25 mouse cellular contexts compared by ENCODE assay signal in the genomic region with DNA sequence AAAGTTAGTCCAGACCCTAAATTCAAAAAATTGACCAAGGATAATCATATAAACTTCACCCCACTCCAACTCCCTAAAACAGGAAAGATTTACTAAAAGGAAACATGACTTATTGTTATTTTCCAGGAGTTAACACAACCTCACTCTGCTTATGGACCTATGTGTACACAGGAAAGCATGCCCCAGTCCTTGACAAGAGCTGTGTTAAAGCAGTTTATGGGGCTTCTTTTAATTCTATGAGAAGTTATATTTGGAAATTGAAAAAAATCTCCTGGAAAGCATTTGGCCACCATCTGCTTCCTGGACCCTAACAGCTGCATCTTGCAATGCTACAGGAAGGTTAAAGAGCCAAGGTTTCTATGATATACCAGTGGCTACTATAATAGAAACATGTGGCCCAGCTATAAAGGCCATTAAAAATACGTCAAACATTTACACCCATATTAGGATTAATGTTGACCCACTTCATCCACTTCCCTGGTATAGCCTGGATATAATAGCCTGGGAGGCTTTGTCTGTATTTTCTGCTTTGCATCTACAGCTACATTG.
A peak's percentile ranks its signal among the peaks of the same experiment; 100 is the strongest.
DNase-seq lines count a peak whose midpoint lies in the region; ATAC-seq lines count a peak whose summit lies in the region.
"Had no signal": no experiment of that assay in that cellular context is flagged by ENCODE, and none has a peak within 500 bp of the region (broad histone marks: within the 10 kb centered on the region; RNA-seq: fewer than 3 reads in every experiment).

No protein-coding gene starts in this region.

- H3K27ac ChIP-seq in kidney, embryonic 16.5 days (ENCODE audit: low read length): no peak overlapping the region
- H3K27ac ChIP-seq in limb, embryonic 12.5 days: no peak overlapping the region
- H3K27ac ChIP-seq in limb, embryonic 10.5 days: no peak overlapping the region
- no peak overlapping the region for H3K27ac ChIP-seq in limb, embryonic 13.5 days
- H3K27ac ChIP-seq: embryonic facial prominence, embryonic 12.5 days; embryonic facial prominence, embryonic 15.5 days; heart, embryonic 15.5 days; hindbrain, embryonic 10.5 days; hindbrain, embryonic 13.5 days had no signal

- no peaks in the 10 kb centered on the region for H3K9me3 ChIP-seq in kidney, embryonic 16.5 days (ENCODE audit: low read length)
- no peaks in the 10 kb centered on the region for H3K9me3 ChIP-seq in limb, embryonic 12.5 days
- no peaks in the 10 kb centered on the region for H3K9me3 ChIP-seq in limb, embryonic 10.5 days (replicated peaks)
- no peaks in the 10 kb centered on the region for H3K9me3 ChIP-seq in limb, embryonic 13.5 days
- H3K9me3 ChIP-seq: embryonic facial prominence, embryonic 12.5 days; embryonic facial prominence, embryonic 15.5 days; heart, embryonic 12.5 days; heart, embryonic 15.5 days; hindbrain, embryonic 10.5 days; hindbrain, embryonic 13.5 days had no signal

- no peaks in the 10 kb centered on the region for H3K36me3 ChIP-seq in kidney, embryonic 16.5 days (ENCODE audit: insufficient read depth, low read length)
- no peaks in the 10 kb centered on the region for H3K36me3 ChIP-seq in limb, embryonic 12.5 days
- H3K36me3 ChIP-seq in limb, embryonic 10.5 days: no peaks in the 10 kb centered on the region
- H3K36me3 ChIP-seq in limb, embryonic 13.5 days: no peaks in the 10 kb centered on the region
- H3K36me3 ChIP-seq: embryonic facial prominence, embryonic 12.5 days; embryonic facial prominence, embryonic 15.5 days; heart, embryonic 12.5 days; heart, embryonic 15.5 days; hindbrain, embryonic 10.5 days; hindbrain, embryonic 13.5 days had no signal

- no peaks in the 10 kb centered on the region for H3K27me3 ChIP-seq in kidney, embryonic 16.5 days (ENCODE audit: insufficient read depth, low read length)
- H3K27me3 ChIP-seq in limb, embryonic 12.5 days: no peaks in the 10 kb centered on the region
- no peaks in the 10 kb centered on the region for H3K27me3 ChIP-seq in limb, embryonic 10.5 days (ENCODE audit: low read depth, poor library complexity, severe bottlenecking)
- H3K27me3 ChIP-seq in limb, embryonic 13.5 days: no peaks in the 10 kb centered on the region
- H3K27me3 ChIP-seq: embryonic facial prominence, embryonic 12.5 days; embryonic facial prominence, embryonic 15.5 days; heart, embryonic 12.5 days; heart, embryonic 15.5 days; hindbrain, embryonic 13.5 days had no signal

- H3K4me3 ChIP-seq in kidney, embryonic 16.5 days (ENCODE audit: low read length): no peak overlapping the region
- H3K4me3 ChIP-seq in limb, embryonic 12.5 days (replicated peaks): no peak overlapping the region
- no peak overlapping the region for H3K4me3 ChIP-seq in limb, embryonic 10.5 days
- no peak overlapping the region for H3K4me3 ChIP-seq in limb, embryonic 13.5 days
- H3K4me3 ChIP-seq: embryonic facial prominence, embryonic 12.5 days; embryonic facial prominence, embryonic 15.5 days; heart, embryonic 12.5 days; heart, embryonic 15.5 days; hindbrain, embryonic 10.5 days; hindbrain, embryonic 13.5 days had no signal

- H3K9ac ChIP-seq in kidney, embryonic 16.5 days (replicated peaks; ENCODE audit: low read length): no peak overlapping the region
- H3K9ac ChIP-seq in limb, embryonic 12.5 days (replicated peaks): no peak overlapping the region
- H3K9ac ChIP-seq in limb, embryonic 13.5 days: no peak overlapping the region
- H3K9ac ChIP-seq: embryonic facial prominence, embryonic 12.5 days; embryonic facial prominence, embryonic 15.5 days; forebrain, postnatal 0 days; heart, embryonic 12.5 days; heart, embryonic 15.5 days; hindbrain, embryonic 13.5 days had no signal

- ATAC-seq in kidney, embryonic 16.5 days (ENCODE audit: low FRiP score, low TSS enrichment): peak; percentile 73
- peak; percentile 73; the same call in 1 of the 2 replicates for ATAC-seq in limb, embryonic 12.5 days (ENCODE audit: insufficient number of reproducible peaks, insufficient read depth, low FRiP score, low TSS enrichment, low read depth)
- peak; percentile 74 for ATAC-seq in limb, embryonic 13.5 days (ENCODE audit: low FRiP score, low read depth)
- ATAC-seq: CD4-positive, CD25-positive, alpha-beta regulatory T cell, adult 4 months; forebrain, embryonic 14.5 days; forebrain, postnatal 0 days had no signal

- 59% methylated on average over 1 of the region's 1 CpGs for WGBS in kidney, embryonic 16.5 days
- WGBS in limb, embryonic 12.5 days: 34% methylated on average over 1 of the region's 1 CpGs
- WGBS in limb, embryonic 10.5 days: 73% methylated on average over 1 of the region's 1 CpGs
- 18% methylated on average over 1 of the region's 1 CpGs for WGBS in limb, embryonic 13.5 days

- no peaks in the 10 kb centered on the region for H3K4me1 ChIP-seq in kidney, embryonic 16.5 days (ENCODE audit: insufficient read depth, low read length)
- H3K4me1 ChIP-seq in limb, embryonic 12.5 days (replicated peaks): peaks cover 9% of the 10 kb centered on the region
- peaks cover 10% of the 10 kb centered on the region for H3K4me1 ChIP-seq in limb, embryonic 10.5 days
- H3K4me1 ChIP-seq in limb, embryonic 13.5 days: peaks cover 9% of the 10 kb centered on the region
- H3K4me1 ChIP-seq: embryonic facial prominence, embryonic 12.5 days; embryonic facial prominence, embryonic 15.5 days; heart, embryonic 12.5 days; heart, embryonic 15.5 days; hindbrain, embryonic 10.5 days; hindbrain, embryonic 13.5 days had no signal

- H3K4me2 ChIP-seq in kidney, embryonic 16.5 days (replicated peaks; ENCODE audit: low read depth, low read length): no peak overlapping the region
- no peak overlapping the region for H3K4me2 ChIP-seq in limb, embryonic 12.5 days
- H3K4me2 ChIP-seq in limb, embryonic 13.5 days (replicated peaks): no peak overlapping the region
- H3K4me2 ChIP-seq: embryonic facial prominence, embryonic 12.5 days; embryonic facial prominence, embryonic 15.5 days; heart, embryonic 12.5 days; heart, embryonic 15.5 days; hindbrain, embryonic 13.5 days had no signal

- DNase-seq in kidney, adult 8-10 months: no peak
- DNase-seq in limb, embryonic 10.5 days (ENCODE audit: low spot score): no peak
- DNase-seq in thymus, postnatal 10 days (ENCODE audit: low spot score in 2 of 2): no peak
- DNase-seq: adrenal gland, adult 2 months; adrenal gland, postnatal 14 days; cerebellum, adult 11 months; cerebellum, adult 2 months; cerebellum, adult 9-11 months; cerebellum, postnatal 25 days; forebrain, postnatal 0 days; gastrocnemius, postnatal 25 days; heart, adult 18-20 months; heart, postnatal 10 days; heart, postnatal 36 days had no signal
